Mouse (Mus musculus): ENCODE measurements around the gene Eif2s2. TPM values are rescaled to one million over a fixed set of nuclear protein-coding genes. Genes with fewer than 3 reads are reported as not detected.
A peak's percentile ranks its signal among the peaks of the same experiment; 100 is the strongest.
"Not testable (repeated sequence)": the region's sequence is repeated elsewhere in the genome, so short reads cannot be mapped to it uniquely, and the experiment has no call there.

The Eif2s2 gene
- polyA plus RNA-seq (2015; fragmentation: Nextera tagmentation; extraction: Ambion mirVana) = 61.7 and 69.0 TPM in 2 replicates

- H3K36me3 ChIP-seq (replicated peaks) = 0 out of 2 replicates have a peak, but pooled peaks cover 3% of the 10 kb centered on the region
- peaks cover 26% of the 10 kb centered on the region for H3K4me1 ChIP-seq
- no peaks in the 10 kb centered on the region for H3K9me3 ChIP-seq
- peak; percentile 99 for ATAC-seq (replicated peaks)
- under 1% methylated on average over 75 of the region's 75 CpGs for WGBS
- peak within 1 kb of the TSS; percentile 92 for H3K4me3 ChIP-seq
- H3K9ac ChIP-seq = peak within 1 kb of the TSS; percentile 88
- peak within 1 kb of the TSS; percentile 78 for H3K27ac ChIP-seq
- H3K27me3 ChIP-seq (replicated peaks) = no peaks in the 10 kb centered on the region
- H3K4me2 ChIP-seq = peak within 1 kb of the TSS; percentile 80
Observed at GRCm38 (mm10) chr2:154892201-154893044, at the start of gene Eif2s2. TSS of gene Eif2s2 (minus strand) at chr2:154892935.

- Histone ChIP-seq H3K4me2 (no peak overlapping the region), H3K4me3 (no peak overlapping the region), H3K36me3 (replicated peaks) (no peaks in the 10 kb centered on the region), H3K4me1 (peaks cover 3% of the 10 kb centered on the region; the same call in 1 of the 2 replicates), H3K9ac (no peak overlapping the region), H3K27ac (no peak overlapping the region), H3K9me3 (no peaks in the 10 kb centered on the region), H3K27me3 (replicated peaks) (no peaks in the 10 kb centered on the region)
- ATAC-seq (replicated peaks) = no peak
- 73% methylated on average over 10 of the region's 10 CpGs for WGBS
Observed at GRCm38 (mm10) chr2:154941952-154942351, 49.2 kb upstream of the Eif2s2 start.

- no peak overlapping the region for H3K4me2 ChIP-seq
- no peak overlapping the region for H3K9ac ChIP-seq
- no peaks in the 10 kb centered on the region for H3K27me3 ChIP-seq (replicated peaks)
- peaks cover 3% of the 10 kb centered on the region; the same call in 1 of the 2 replicates for H3K4me1 ChIP-seq
- no peak overlapping the region for H3K27ac ChIP-seq
- WGBS = 91% methylated on average over 8 of the region's 8 CpGs
- ATAC-seq (replicated peaks) = no peak
- H3K4me3 ChIP-seq = no peak overlapping the region
- H3K36me3 ChIP-seq (replicated peaks) = no peaks in the 10 kb centered on the region
- H3K9me3 ChIP-seq = no peaks in the 10 kb centered on the region
Observed at GRCm38 (mm10) chr2:154937547-154938390, 45.0 kb upstream of the Eif2s2 start.

GRCm38 (mm10) chr2:154936536-154937155, 43.9 kb upstream of the Eif2s2 start:
- Histone ChIP-seq H3K4me2 (no peak overlapping the region), H3K9ac (no peak overlapping the region), H3K4me1 (no peaks in the 10 kb centered on the region), H3K27me3 (replicated peaks) (no peaks in the 10 kb centered on the region), H3K36me3 (replicated peaks) (no peaks in the 10 kb centered on the region), H3K4me3 (no peak overlapping the region), H3K27ac (no peak overlapping the region), H3K9me3 (no peaks in the 10 kb centered on the region)
- ATAC-seq (replicated peaks) = no peak
- WGBS = 80% methylated on average over 11 of the region's 11 CpGs

GRCm38 (mm10) chr2:154936106-154936505, 43.4 kb upstream of the Eif2s2 start:
- Histone ChIP-seq H3K4me1 (no peaks in the 10 kb centered on the region), H3K27me3 (replicated peaks) (no peaks in the 10 kb centered on the region), H3K4me2 (no peak overlapping the region), H3K27ac (no peak overlapping the region), H3K36me3 (replicated peaks) (no peaks in the 10 kb centered on the region), H3K9me3 (no peaks in the 10 kb centered on the region), H3K9ac (no peak overlapping the region), H3K4me3 (no peak overlapping the region)
- ATAC-seq (replicated peaks) = no peak
- 74% methylated on average over 6 of the region's 6 CpGs for WGBS

GRCm38 (mm10) chr2:154933884-154934283, 41.1 kb upstream of the Eif2s2 start:
- WGBS = 54% methylated on average over 4 of the region's 4 CpGs
- H3K4me2 ChIP-seq = no peak overlapping the region
- no peaks in the 10 kb centered on the region for H3K9me3 ChIP-seq
- ATAC-seq (replicated peaks) = no peak
- no peak overlapping the region for H3K27ac ChIP-seq
- H3K36me3 ChIP-seq (replicated peaks) = no peaks in the 10 kb centered on the region
- H3K9ac ChIP-seq = no peak overlapping the region
- H3K4me3 ChIP-seq = no peak overlapping the region
- H3K4me1 ChIP-seq = no peaks in the 10 kb centered on the region
- no peaks in the 10 kb centered on the region for H3K27me3 ChIP-seq (replicated peaks)

GRCm38 (mm10) chr2:154928298-154928697, 35.6 kb upstream of the Eif2s2 start:
- no peak overlapping the region for H3K4me3 ChIP-seq
- H3K9ac ChIP-seq = no peak overlapping the region
- no peak for ATAC-seq (replicated peaks)
- 43% methylated on average over 2 of the region's 2 CpGs for WGBS
- H3K36me3 ChIP-seq (replicated peaks) = no peaks in the 10 kb centered on the region
- no peaks in the 10 kb centered on the region for H3K9me3 ChIP-seq
- no peaks in the 10 kb centered on the region for H3K27me3 ChIP-seq (replicated peaks)
- H3K27ac ChIP-seq = no peak overlapping the region
- no peak overlapping the region for H3K4me2 ChIP-seq
- no peaks in the 10 kb centered on the region for H3K4me1 ChIP-seq

- Histone ChIP-seq H3K9me3 (no peaks in the 10 kb centered on the region), H3K4me1 (no peaks in the 10 kb centered on the region), H3K27ac (no peak overlapping the region), H3K27me3 (replicated peaks) (no peaks in the 10 kb centered on the region), H3K4me2 (no peak overlapping the region), H3K9ac (no peak overlapping the region), H3K36me3 (replicated peaks) (no peaks in the 10 kb centered on the region), H3K4me3 (no peak overlapping the region)
- WGBS = 94% methylated on average over 6 of the region's 6 CpGs
- ATAC-seq (replicated peaks) = no peak
Observed at GRCm38 (mm10) chr2:154926843-154927242, 34.1 kb upstream of the Eif2s2 start.

GRCm38 (mm10) chr2:154925411-154926031, 32.8 kb upstream of the Eif2s2 start:
- Histone ChIP-seq H3K27me3 (replicated peaks) (no peaks in the 10 kb centered on the region), H3K4me3 (no peak overlapping the region), H3K9ac (no peak overlapping the region), H3K4me1 (no peaks in the 10 kb centered on the region), H3K27ac (no peak overlapping the region), H3K9me3 (no peaks in the 10 kb centered on the region), H3K4me2 (no peak overlapping the region), H3K36me3 (replicated peaks) (no peaks in the 10 kb centered on the region)
- 37% methylated on average over 7 of the region's 7 CpGs for WGBS
- no peak for ATAC-seq (replicated peaks)

GRCm38 (mm10) chr2:154922134-154922533, 29.4 kb upstream of the Eif2s2 start:
- H3K27me3 ChIP-seq (replicated peaks); H3K4me1 ChIP-seq; H3K4me3 ChIP-seq; H3K4me2 ChIP-seq; ATAC-seq (replicated peaks); H3K9ac ChIP-seq; H3K27ac ChIP-seq; H3K36me3 ChIP-seq (replicated peaks); H3K9me3 ChIP-seq: not testable (repeated sequence)
- no CpG with 5 or more reads among the region's 4 CpGs for WGBS

GRCm38 (mm10) chr2:154920896-154921295, 28.2 kb upstream of the Eif2s2 start:
- H3K9ac ChIP-seq = no peak overlapping the region
- H3K36me3 ChIP-seq (replicated peaks) = no peaks in the 10 kb centered on the region
- WGBS = 92% methylated on average over 7 of the region's 7 CpGs
- no peaks in the 10 kb centered on the region for H3K9me3 ChIP-seq
- H3K4me3 ChIP-seq = no peak overlapping the region
- no peaks in the 10 kb centered on the region for H3K27me3 ChIP-seq (replicated peaks)
- ATAC-seq (replicated peaks) = no peak
- no peak overlapping the region for H3K4me2 ChIP-seq
- no peak overlapping the region for H3K27ac ChIP-seq
- no peaks in the 10 kb centered on the region for H3K4me1 ChIP-seq

All from midbrain, embryonic 15.5 days (tissue).